Mouse (Mus musculus) E14TG2a.4 (cell line): Measurements from ENCODE around the gene Tmem263.

Experiments
- CTCF ChIP-seq: conservative IDR thresholded peaks from 2 replicates; pipeline ENCODE4 v1.5.1; 2014; ENCODE audit warnings: low read length
- POU5F1 ChIP-seq: IDR thresholded peaks from 2 replicates; pipeline ENCODE4 v1.6.1; 2014; ENCODE audit warnings: low read length, borderline replicate concordance

DNA sequence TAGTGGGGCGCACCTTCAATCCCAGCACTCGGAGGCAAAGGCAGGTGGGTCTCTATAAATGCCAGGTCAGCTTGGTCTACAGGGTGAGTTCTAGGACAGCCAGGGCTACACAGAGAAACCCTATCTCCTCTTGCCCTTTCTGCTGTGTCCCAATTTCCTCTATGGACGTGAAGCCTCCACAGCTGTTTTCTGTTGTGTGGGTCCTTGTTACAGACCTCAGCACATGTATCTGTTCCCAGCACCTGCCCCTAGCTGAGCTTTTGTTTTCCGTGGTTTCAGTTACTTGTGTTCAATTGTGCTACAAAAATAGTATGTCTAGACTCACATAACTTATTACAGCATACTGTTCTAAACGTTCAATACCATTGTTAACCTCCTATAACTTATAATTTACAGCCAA is 46.8 kb downstream of the Tmem263 start:
- TF ChIP-seq CTCF = no peak
- TF ChIP-seq POU5F1 = no peak
